ENCODE assay signal across 22 mouse cellular contexts in the genomic region with DNA sequence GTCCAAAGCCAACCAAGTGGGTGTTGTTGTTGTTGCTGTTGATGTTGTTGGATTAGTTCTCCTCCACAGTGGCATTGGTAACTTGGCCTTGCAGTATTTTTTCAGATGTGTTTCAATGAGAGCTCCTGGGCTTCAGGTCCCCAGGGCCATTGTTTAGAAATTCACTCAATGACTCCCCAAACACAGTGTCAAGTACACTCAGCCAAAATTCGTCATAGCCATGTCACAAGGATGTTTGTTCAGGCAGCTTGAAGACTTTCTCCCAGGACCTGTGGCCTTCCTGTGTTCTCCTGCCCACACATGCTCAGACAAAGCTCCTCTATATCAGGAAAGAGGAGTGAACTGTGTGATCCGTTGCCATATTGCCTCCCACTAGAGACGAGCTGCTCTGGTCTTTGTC. TPM values are rescaled to one million over a fixed set of nuclear protein-coding genes. Genes with fewer than 3 reads are reported as not detected.
A peak's percentile ranks its signal among the peaks of the same experiment; 100 is the strongest.
DNase-seq lines count a peak whose midpoint lies in the region; ATAC-seq lines count a peak whose summit lies in the region.
"Had no signal": no experiment of that assay in that cellular context is flagged by ENCODE, and none has a peak within 500 bp of the region (broad histone marks: within the 10 kb centered on the region; RNA-seq: fewer than 3 reads in every experiment).

No protein-coding gene starts in this region.

- H3K4me1 ChIP-seq in heart, embryonic 13.5 days: peaks cover 57% of the 10 kb centered on the region
- peaks cover 36% of the 10 kb centered on the region for H3K4me1 ChIP-seq in heart, embryonic 11.5 days (ENCODE audit: control insufficient read depth, insufficient read depth, low read length)
- peaks cover 64% of the 10 kb centered on the region for H3K4me1 ChIP-seq in embryonic facial prominence, embryonic 10.5 days
- peaks cover 60% of the 10 kb centered on the region for H3K4me1 ChIP-seq in limb, embryonic 10.5 days

- no peaks in the 10 kb centered on the region for H3K27me3 ChIP-seq in heart, embryonic 13.5 days (replicated peaks)
- no peaks in the 10 kb centered on the region for H3K27me3 ChIP-seq in heart, embryonic 11.5 days (ENCODE audit: control insufficient read depth, insufficient read depth, low read length)
- H3K27me3 ChIP-seq in embryonic facial prominence, embryonic 10.5 days (replicated peaks; ENCODE audit: low read depth, poor library complexity, severe bottlenecking): no peaks in the 10 kb centered on the region
- no peaks in the 10 kb centered on the region for H3K27me3 ChIP-seq in limb, embryonic 10.5 days (ENCODE audit: low read depth, poor library complexity, severe bottlenecking)
- H3K27me3 ChIP-seq: embryonic facial prominence, embryonic 15.5 days; intestine, embryonic 15.5 days had no signal

- ATAC-seq in heart, embryonic 13.5 days (ENCODE audit: extremely low read depth, insufficient number of reproducible peaks, low FRiP score, low TSS enrichment): no peak
- no peak for ATAC-seq in heart, embryonic 11.5 days (replicated peaks; ENCODE audit: insufficient number of reproducible peaks, low FRiP score, low TSS enrichment)
- ATAC-seq: forebrain, embryonic 14.5 days; intestine, embryonic 15.5 days had no signal

- no peak for DNase-seq in embryonic facial prominence, embryonic 10.5 days (ENCODE audit: low spot score)
- DNase-seq in limb, embryonic 10.5 days (ENCODE audit: low spot score): no peak
- peak; percentile 80 for DNase-seq in lung, postnatal 36 days
- DNase-seq in gastrocnemius, adult 8-10 months (ENCODE audit: low spot score in 2 of 2): no peak
- DNase-seq: adrenal gland, postnatal 36 days; cerebellum, adult 2 months; cerebellum, postnatal 10 days; gastrocnemius, adult 2 months; gastrocnemius, postnatal 36 days; heart, adult 11 months had no signal

- no peak overlapping the region for H3K4me3 ChIP-seq in heart, embryonic 13.5 days
- no peak overlapping the region for H3K4me3 ChIP-seq in heart, embryonic 11.5 days (ENCODE audit: low read depth, low read length)
- no peak overlapping the region for H3K4me3 ChIP-seq in embryonic facial prominence, embryonic 10.5 days
- no peak overlapping the region for H3K4me3 ChIP-seq in limb, embryonic 10.5 days
- H3K4me3 ChIP-seq: embryonic facial prominence, embryonic 15.5 days; erythroblast, embryonic 14.5 days; forebrain, embryonic 10.5 days; gastrocnemius, adult 2 months; intestine, embryonic 15.5 days had no signal

- no peaks in the 10 kb centered on the region for H3K9me3 ChIP-seq in heart, embryonic 13.5 days
- no peaks in the 10 kb centered on the region for H3K9me3 ChIP-seq in heart, embryonic 11.5 days (replicated peaks; ENCODE audit: control insufficient read depth, low read length)
- H3K9me3 ChIP-seq in embryonic facial prominence, embryonic 10.5 days: no peaks in the 10 kb centered on the region
- H3K9me3 ChIP-seq in limb, embryonic 10.5 days (replicated peaks): no peaks in the 10 kb centered on the region
- H3K9me3 ChIP-seq: embryonic facial prominence, embryonic 15.5 days; forebrain, embryonic 10.5 days; intestine, embryonic 15.5 days had no signal

- H3K36me3 ChIP-seq in heart, embryonic 13.5 days: no peaks in the 10 kb centered on the region
- H3K36me3 ChIP-seq in heart, embryonic 11.5 days (ENCODE audit: control insufficient read depth, insufficient read depth, low read length): no peaks in the 10 kb centered on the region
- H3K36me3 ChIP-seq in embryonic facial prominence, embryonic 10.5 days (replicated peaks): no peaks in the 10 kb centered on the region
- H3K36me3 ChIP-seq in limb, embryonic 10.5 days: no peaks in the 10 kb centered on the region
- H3K36me3 ChIP-seq: embryonic facial prominence, embryonic 15.5 days; forebrain, embryonic 10.5 days; intestine, embryonic 15.5 days had no signal

- WGBS in heart, embryonic 13.5 days: 46% methylated on average over 3 of the region's 3 CpGs
- 57% methylated on average over 3 of the region's 3 CpGs for WGBS in heart, embryonic 11.5 days (ENCODE audit: insufficient replicate concordance)
- WGBS in embryonic facial prominence, embryonic 10.5 days: 78% methylated on average over 3 of the region's 3 CpGs
- 87% methylated on average over 3 of the region's 3 CpGs for WGBS in limb, embryonic 10.5 days

- H3K27ac ChIP-seq in heart, embryonic 13.5 days (replicated peaks): 0 out of 2 replicates have a peak overlapping the region, but pooled peaks have one; percentile 24
- no peak overlapping the region for H3K27ac ChIP-seq in heart, embryonic 11.5 days (ENCODE audit: low read depth, low read length)
- peak overlapping the region; percentile 11 for H3K27ac ChIP-seq in embryonic facial prominence, embryonic 10.5 days (replicated peaks)
- H3K27ac ChIP-seq in limb, embryonic 10.5 days: peak overlapping the region; percentile 25
- H3K27ac ChIP-seq: embryonic facial prominence, embryonic 15.5 days; gastrocnemius, adult 2 months; hindbrain, embryonic 14.5 days; intestine, embryonic 15.5 days had no signal

- no peak overlapping the region for H3K9ac ChIP-seq in heart, embryonic 13.5 days
- H3K9ac ChIP-seq in heart, embryonic 11.5 days (ENCODE audit: low read depth, low read length): no peak overlapping the region
- H3K9ac ChIP-seq: embryonic facial prominence, embryonic 15.5 days; hindbrain, embryonic 14.5 days; intestine, embryonic 15.5 days had no signal

- H3K4me2 ChIP-seq in heart, embryonic 13.5 days: no peak overlapping the region
- H3K4me2 ChIP-seq in heart, embryonic 11.5 days: no peak overlapping the region
- H3K4me2 ChIP-seq: embryonic facial prominence, embryonic 15.5 days; hindbrain, embryonic 14.5 days; intestine, embryonic 15.5 days had no signal

RNA-seq across cellular contexts. Expression of a gene that starts 23.3 kb away (rescaled TPM):
- polyA plus RNA-seq in heart, embryonic 13.5 days (2015; fragmentation: Nextera tagmentation; extraction: Ambion mirVana): 59.4 and 64.5 TPM in 2 replicates
- 65.0 and 94.5 TPM in 2 replicates for polyA plus RNA-seq in heart, embryonic 11.5 days (2014; fragmentation: Nextera tagmentation; extraction: Ambion mirVana)
- polyA plus RNA-seq in embryonic facial prominence, embryonic 10.5 days (2016; fragmentation: Nextera tagmentation; extraction: Ambion mirVana): 50.1 and 65.4 TPM in 2 replicates
- 26.3 and 38.9 TPM in 2 replicates for polyA plus RNA-seq in limb, embryonic 10.5 days (2016; fragmentation: Nextera tagmentation; extraction: Ambion mirVana)
- 10 to 100 TPM in 2 of 4 experiments, 1 to 10 TPM in 2; 3.8 to 15.6 (median 7.6) TPM for total RNA-seq in gastrocnemius, adult 8-10 months (2022)

RNA-seq across cellular contexts. Expression of a gene that starts 37.7 kb away (rescaled TPM):
- polyA plus RNA-seq in heart, embryonic 13.5 days (2015; fragmentation: Nextera tagmentation; extraction: Ambion mirVana): 0.19 and 3.0 TPM in 2 replicates
- 0.37 and 1.1 TPM in 2 replicates for polyA plus RNA-seq in heart, embryonic 11.5 days (2014; fragmentation: Nextera tagmentation; extraction: Ambion mirVana)
- not detected in 2 replicates for polyA plus RNA-seq in embryonic facial prominence, embryonic 10.5 days (2016; fragmentation: Nextera tagmentation; extraction: Ambion mirVana)
- polyA plus RNA-seq in limb, embryonic 10.5 days (2016; fragmentation: Nextera tagmentation; extraction: Ambion mirVana): not detected in 2 replicates
- total RNA-seq in gastrocnemius, adult 8-10 months (2022): not detected
- total RNA-seq: adrenal gland, postnatal 36 days; ES-E14; gastrocnemius, adult 2 months; gastrocnemius, postnatal 36 days; hematopoietic stem cell, adult 5-6 weeks had no signal
- polyA plus RNA-seq: cerebellum, adult 2 months; embryonic facial prominence, embryonic 11.5 days; embryonic facial prominence, embryonic 15.5 days; forebrain, embryonic 10.5 days; forebrain, embryonic 14.5 days; heart, embryonic 16.5 days; hindbrain, embryonic 14.5 days had no signal
